Mouse (Mus musculus): ENCODE measurements around the gene Pla2g12a. TPM values are rescaled to one million over a fixed set of nuclear protein-coding genes. Genes with fewer than 3 reads are reported as not detected.

Pla2g12a gene
- polyA plus RNA-seq (2014; fragmentation: Nextera tagmentation; extraction: Ambion mirVana) = 31.5 and 31.6 TPM in 2 replicates

- no peaks in the 10 kb centered on the region for H3K36me3 ChIP-seq (ENCODE audit: control insufficient read depth, insufficient read depth, low read length)
- H3K9me3 ChIP-seq (ENCODE audit: control insufficient read depth, low read length) = no peaks in the 10 kb centered on the region
- peaks cover 4% of the 10 kb centered on the region; the same call in 1 of the 2 replicates for H3K4me1 ChIP-seq (ENCODE audit: control insufficient read depth, insufficient read depth, low read length)
- peak; percentile 93 for DNase-seq (ENCODE audit: low spot score)
- WGBS = 1% methylated on average over 27 of the region's 66 CpGs
- H3K27me3 ChIP-seq (replicated peaks; ENCODE audit: control insufficient read depth, insufficient read depth, low read length) = peaks cover 5% of the 10 kb centered on the region; the same call in 1 of the 2 replicates
- H3K4me3 ChIP-seq (ENCODE audit: low read depth, low read length) = peak within 1 kb of the TSS; percentile 72
- H3K9ac ChIP-seq (ENCODE audit: low read depth, low read length) = peak within 1 kb of the TSS; percentile 78
- peak within 1 kb of the TSS; percentile 96 for H3K4me2 ChIP-seq (ENCODE audit: low read depth, low read length)
- peak; percentile 90 for ATAC-seq (ENCODE audit: low read depth)
- peak within 1 kb of the TSS; percentile 63; the same call in 1 of the 2 replicates for H3K27ac ChIP-seq (replicated peaks; ENCODE audit: low read depth, low read length)
Observed at GRCm38 (mm10) chr3:129878405-129879021, at the start of gene Pla2g12a. Gene Pla2g12a (plus strand): TSS chr3:129878606.

GRCm38 (mm10) chr3:129830626-129831025 lies 47.8 kb upstream of the Pla2g12a start:
- H3K4me2 ChIP-seq (ENCODE audit: low read depth, low read length) = peak overlapping the region; percentile 67
- H3K27me3 ChIP-seq (replicated peaks; ENCODE audit: control insufficient read depth, insufficient read depth, low read length) = no peaks in the 10 kb centered on the region
- WGBS = under 1% methylated on average over 19 of the region's 45 CpGs
- peak overlapping the region; percentile 94 for H3K27ac ChIP-seq (replicated peaks; ENCODE audit: low read depth, low read length)
- peak overlapping the region; percentile 87 for H3K9ac ChIP-seq (ENCODE audit: low read depth, low read length)
- no peaks in the 10 kb centered on the region for H3K9me3 ChIP-seq (ENCODE audit: control insufficient read depth, low read length)
- peaks cover 19% of the 10 kb centered on the region for H3K36me3 ChIP-seq (ENCODE audit: control insufficient read depth, insufficient read depth, low read length)
- ATAC-seq (ENCODE audit: low read depth) (no peak), DNase-seq (ENCODE audit: low spot score) (peak; percentile 7)
- peak overlapping the region; percentile 98 for H3K4me3 ChIP-seq (ENCODE audit: low read depth, low read length)
- peaks cover 9% of the 10 kb centered on the region for H3K4me1 ChIP-seq (ENCODE audit: control insufficient read depth, insufficient read depth, low read length)

- no peaks in the 10 kb centered on the region for H3K27me3 ChIP-seq (replicated peaks; ENCODE audit: control insufficient read depth, insufficient read depth, low read length)
- H3K36me3 ChIP-seq (ENCODE audit: control insufficient read depth, insufficient read depth, low read length) = peaks cover 14% of the 10 kb centered on the region
- H3K9me3 ChIP-seq (ENCODE audit: control insufficient read depth, low read length) = no peaks in the 10 kb centered on the region
- ATAC-seq (ENCODE audit: low read depth) (peak; percentile 95), DNase-seq (ENCODE audit: low spot score) (peak; percentile 98)
- H3K27ac ChIP-seq (replicated peaks; ENCODE audit: low read depth, low read length) = peak within 1 kb of the TSS; percentile 94
- WGBS = 1% methylated on average over 55 of the region's 60 CpGs
- peaks cover 9% of the 10 kb centered on the region for H3K4me1 ChIP-seq (ENCODE audit: control insufficient read depth, insufficient read depth, low read length)
- H3K9ac ChIP-seq (ENCODE audit: low read depth, low read length) = peak within 1 kb of the TSS; percentile 87
- peak within 1 kb of the TSS; percentile 98 for H3K4me3 ChIP-seq (ENCODE audit: low read depth, low read length)
- peak within 1 kb of the TSS; percentile 67 for H3K4me2 ChIP-seq (ENCODE audit: low read depth, low read length)
Observed at GRCm38 (mm10) chr3:129831035-129831568, 47.3 kb upstream of the Pla2g12a start, which contains the start of gene Gar1. Gene Gar1 (minus strand): TSS chr3:129831396.

- Histone ChIP-seq H3K9ac (ENCODE audit: low read depth, low read length) (no peak within 1 kb of the TSS), H3K27ac (replicated peaks; ENCODE audit: low read depth, low read length) (no peak within 1 kb of the TSS)
Observed at GRCm38 (mm10) chr3:129835388-129835934, 42.9 kb upstream of the Pla2g12a start, which contains the start of gene Cfi. Gene Cfi (plus strand): TSS chr3:129835884.

GRCm38 (mm10) chr3:129836051-129836697 lies 42.2 kb upstream of the Pla2g12a start:
- H3K36me3 ChIP-seq (ENCODE audit: control insufficient read depth, insufficient read depth, low read length) = no peaks in the 10 kb centered on the region
- ATAC-seq (ENCODE audit: low read depth) (peak; percentile 70; the same call in 1 of the 2 replicates), DNase-seq (ENCODE audit: low spot score) (peak; percentile 43)
- WGBS = 13% methylated on average over 11 of the region's 11 CpGs
- H3K27me3 ChIP-seq (replicated peaks; ENCODE audit: control insufficient read depth, insufficient read depth, low read length) = no peaks in the 10 kb centered on the region
- H3K4me1 ChIP-seq (ENCODE audit: control insufficient read depth, insufficient read depth, low read length) = no peaks in the 10 kb centered on the region
- no peak overlapping the region for H3K27ac ChIP-seq (replicated peaks; ENCODE audit: low read depth, low read length)
- no peaks in the 10 kb centered on the region for H3K9me3 ChIP-seq (ENCODE audit: control insufficient read depth, low read length)
- no peak overlapping the region for H3K4me3 ChIP-seq (ENCODE audit: low read depth, low read length)
- H3K9ac ChIP-seq (ENCODE audit: low read depth, low read length) = no peak overlapping the region
- H3K4me2 ChIP-seq (ENCODE audit: low read depth, low read length) = peak overlapping the region; percentile 21

More at GRCm38 (mm10) chr3:129835388-129835934, 42.9 kb upstream of the Pla2g12a start, which contains the start of gene Cfi:
- 57% methylated on average over 6 of the region's 6 CpGs for WGBS
- no peak for ATAC-seq (ENCODE audit: low read depth)
- no peak within 1 kb of the TSS for H3K4me3 ChIP-seq (ENCODE audit: low read depth, low read length)
- H3K27me3 ChIP-seq (replicated peaks; ENCODE audit: control insufficient read depth, insufficient read depth, low read length) = no peaks in the 10 kb centered on the region
- no peaks in the 10 kb centered on the region for H3K36me3 ChIP-seq (ENCODE audit: control insufficient read depth, insufficient read depth, low read length)
- H3K4me1 ChIP-seq (ENCODE audit: control insufficient read depth, insufficient read depth, low read length) = no peaks in the 10 kb centered on the region
- no peaks in the 10 kb centered on the region for H3K9me3 ChIP-seq (ENCODE audit: control insufficient read depth, low read length)
- peak within 1 kb of the TSS; percentile 21 for H3K4me2 ChIP-seq (ENCODE audit: low read depth, low read length)
- no peak for DNase-seq (ENCODE audit: low spot score)

- no peaks in the 10 kb centered on the region for H3K9me3 ChIP-seq (ENCODE audit: control insufficient read depth, low read length)
- H3K9ac ChIP-seq (ENCODE audit: low read depth, low read length) = no peak overlapping the region
- WGBS = 86% methylated on average over 6 of the region's 6 CpGs
- H3K4me3 ChIP-seq (ENCODE audit: low read depth, low read length) = no peak overlapping the region
- no peaks in the 10 kb centered on the region for H3K4me1 ChIP-seq (ENCODE audit: control insufficient read depth, insufficient read depth, low read length)
- no peak overlapping the region for H3K4me2 ChIP-seq (ENCODE audit: low read depth, low read length)
- ATAC-seq (ENCODE audit: low read depth) = no peak
- H3K27ac ChIP-seq (replicated peaks; ENCODE audit: low read depth, low read length) = no peak overlapping the region
- no peak for DNase-seq (ENCODE audit: low spot score)
- no peaks in the 10 kb centered on the region for H3K27me3 ChIP-seq (replicated peaks; ENCODE audit: control insufficient read depth, insufficient read depth, low read length)
- no peaks in the 10 kb centered on the region for H3K36me3 ChIP-seq (ENCODE audit: control insufficient read depth, insufficient read depth, low read length)
Observed at GRCm38 (mm10) chr3:129836965-129837364, 41.4 kb upstream of the Pla2g12a start.

- Histone ChIP-seq H3K4me2 (ENCODE audit: low read depth, low read length) (no peak overlapping the region), H3K9ac (ENCODE audit: low read depth, low read length) (no peak overlapping the region), H3K36me3 (ENCODE audit: control insufficient read depth, insufficient read depth, low read length) (no peaks in the 10 kb centered on the region), H3K4me1 (ENCODE audit: control insufficient read depth, insufficient read depth, low read length) (no peaks in the 10 kb centered on the region), H3K4me3 (ENCODE audit: low read depth, low read length) (no peak overlapping the region), H3K27ac (replicated peaks; ENCODE audit: low read depth, low read length) (no peak overlapping the region), H3K27me3 (replicated peaks; ENCODE audit: control insufficient read depth, insufficient read depth, low read length) (no peaks in the 10 kb centered on the region), H3K9me3 (ENCODE audit: control insufficient read depth, low read length) (no peaks in the 10 kb centered on the region)
- WGBS = 50% methylated on average over 7 of the region's 7 CpGs
- ATAC-seq (ENCODE audit: low read depth) = no peak
- DNase-seq (ENCODE audit: low spot score) = no peak
Observed at GRCm38 (mm10) chr3:129838017-129838416, 40.4 kb upstream of the Pla2g12a start.

- DNase-seq (ENCODE audit: low spot score) (no peak), ATAC-seq (ENCODE audit: low read depth) (no peak)
- Histone ChIP-seq H3K4me1 (ENCODE audit: control insufficient read depth, insufficient read depth, low read length) (no peaks in the 10 kb centered on the region), H3K9ac (ENCODE audit: low read depth, low read length) (no peak overlapping the region), H3K4me3 (ENCODE audit: low read depth, low read length) (no peak overlapping the region), H3K36me3 (ENCODE audit: control insufficient read depth, insufficient read depth, low read length) (no peaks in the 10 kb centered on the region), H3K27ac (replicated peaks; ENCODE audit: low read depth, low read length) (no peak overlapping the region), H3K4me2 (ENCODE audit: low read depth, low read length) (no peak overlapping the region), H3K9me3 (ENCODE audit: control insufficient read depth, low read length) (no peaks in the 10 kb centered on the region), H3K27me3 (replicated peaks; ENCODE audit: control insufficient read depth, insufficient read depth, low read length) (no peaks in the 10 kb centered on the region)
- WGBS = 80% methylated on average over 2 of the region's 2 CpGs
Observed at GRCm38 (mm10) chr3:129845868-129846267, 32.5 kb upstream of the Pla2g12a start.

All from embryonic facial prominence, embryonic 14.5 days (tissue).